ENCODE assay signal across 10 mouse cellular contexts in genomic region chr17:36825525-36825924, GRCm38 (mm10). TPM values are rescaled to one million over a fixed set of nuclear protein-coding genes. Genes with fewer than 3 reads are reported as not detected.
DNase-seq lines count a peak whose midpoint lies in the region; ATAC-seq lines count a peak whose summit lies in the region.
"Had no signal": no experiment of that assay in that cellular context is flagged by ENCODE, and none has a peak within 500 bp of the region (broad histone marks: within the 10 kb centered on the region; RNA-seq: fewer than 3 reads in every experiment).

No protein-coding gene starts in this region.

- no peaks in the 10 kb centered on the region for H3K36me3 ChIP-seq in forebrain, embryonic 14.5 days (ENCODE audit: control insufficient read depth, insufficient read depth, low read length)
- no peaks in the 10 kb centered on the region for H3K36me3 ChIP-seq in forebrain, embryonic 12.5 days (replicated peaks)
- H3K36me3 ChIP-seq in midbrain, embryonic 13.5 days = no peaks in the 10 kb centered on the region
- no peaks in the 10 kb centered on the region for H3K36me3 ChIP-seq in heart, embryonic 11.5 days (ENCODE audit: control insufficient read depth, insufficient read depth, low read length)

- H3K9me3 ChIP-seq in forebrain, embryonic 14.5 days (replicated peaks; ENCODE audit: control insufficient read depth, low read length) = no peaks in the 10 kb centered on the region
- no peaks in the 10 kb centered on the region for H3K9me3 ChIP-seq in forebrain, embryonic 12.5 days
- no peaks in the 10 kb centered on the region for H3K9me3 ChIP-seq in midbrain, embryonic 13.5 days
- H3K9me3 ChIP-seq in heart, embryonic 11.5 days (replicated peaks; ENCODE audit: control insufficient read depth, low read length) = no peaks in the 10 kb centered on the region
- H3K9me3 ChIP-seq: megakaryocyte, embryonic 14.5 days had no signal

- no peak overlapping the region for H3K4me3 ChIP-seq in forebrain, embryonic 14.5 days (ENCODE audit: low read depth, low read length)
- H3K4me3 ChIP-seq in forebrain, embryonic 12.5 days (replicated peaks) = no peak overlapping the region
- no peak overlapping the region for H3K4me3 ChIP-seq in midbrain, embryonic 13.5 days (replicated peaks)
- no peak overlapping the region for H3K4me3 ChIP-seq in heart, embryonic 11.5 days (ENCODE audit: low read depth, low read length)
- H3K4me3 ChIP-seq: megakaryocyte, embryonic 14.5 days had no signal

- H3K27ac ChIP-seq in forebrain, embryonic 14.5 days (ENCODE audit: low read depth, low read length) = no peak overlapping the region
- no peak overlapping the region for H3K27ac ChIP-seq in forebrain, embryonic 12.5 days
- no peak overlapping the region for H3K27ac ChIP-seq in midbrain, embryonic 13.5 days
- H3K27ac ChIP-seq in heart, embryonic 11.5 days (ENCODE audit: low read depth, low read length) = no peak overlapping the region

- 0 out of 2 replicates have a peak, but pooled peaks have one; percentile 56 for ATAC-seq in forebrain, embryonic 14.5 days
- no peak for ATAC-seq in forebrain, embryonic 12.5 days (ENCODE audit: low FRiP score)
- ATAC-seq in midbrain, embryonic 13.5 days = peak; percentile 65; the same call in 1 of the 2 replicates
- ATAC-seq in heart, embryonic 11.5 days (replicated peaks; ENCODE audit: insufficient number of reproducible peaks, low FRiP score, low TSS enrichment) = no peak

- no peak overlapping the region for H3K4me2 ChIP-seq in forebrain, embryonic 14.5 days (ENCODE audit: low read length)
- H3K4me2 ChIP-seq in forebrain, embryonic 12.5 days = no peak overlapping the region
- no peak overlapping the region for H3K4me2 ChIP-seq in midbrain, embryonic 13.5 days (replicated peaks)
- H3K4me2 ChIP-seq in heart, embryonic 11.5 days = no peak overlapping the region

- H3K27me3 ChIP-seq in forebrain, embryonic 14.5 days (replicated peaks; ENCODE audit: control insufficient read depth, insufficient read depth, low read length) = no peaks in the 10 kb centered on the region
- peaks cover 6% of the 10 kb centered on the region; the same call in 1 of the 2 replicates for H3K27me3 ChIP-seq in forebrain, embryonic 12.5 days
- H3K27me3 ChIP-seq in midbrain, embryonic 13.5 days = no peaks in the 10 kb centered on the region
- no peaks in the 10 kb centered on the region for H3K27me3 ChIP-seq in heart, embryonic 11.5 days (ENCODE audit: control insufficient read depth, insufficient read depth, low read length)

- peak; percentile 41 for DNase-seq in forebrain, embryonic 14.5 days (ENCODE audit: low spot score)
- peak; percentile 61 for DNase-seq in B cell, adult 2 months
- DNase-seq in cerebellum, adult 9-11 months = peak; percentile 53
- DNase-seq in testis, postnatal 10 days (ENCODE audit: low spot score) = no peak
- no peak for DNase-seq in urinary bladder, postnatal 4 days (ENCODE audit: low spot score in 2 of 2)

- no peak overlapping the region for H3K9ac ChIP-seq in forebrain, embryonic 14.5 days (ENCODE audit: low read length)
- no peak overlapping the region for H3K9ac ChIP-seq in forebrain, embryonic 12.5 days
- no peak overlapping the region for H3K9ac ChIP-seq in midbrain, embryonic 13.5 days (replicated peaks)
- H3K9ac ChIP-seq in heart, embryonic 11.5 days (ENCODE audit: low read depth, low read length) = no peak overlapping the region

- no peaks in the 10 kb centered on the region for H3K4me1 ChIP-seq in forebrain, embryonic 14.5 days (ENCODE audit: control insufficient read depth, insufficient read depth, low read length)
- no peaks in the 10 kb centered on the region for H3K4me1 ChIP-seq in forebrain, embryonic 12.5 days
- no peaks in the 10 kb centered on the region for H3K4me1 ChIP-seq in midbrain, embryonic 13.5 days (replicated peaks)
- H3K4me1 ChIP-seq in heart, embryonic 11.5 days (ENCODE audit: control insufficient read depth, insufficient read depth, low read length) = no peaks in the 10 kb centered on the region

- WGBS in forebrain, embryonic 14.5 days = 24% methylated on average over 4 of the region's 4 CpGs
- 21% methylated on average over 4 of the region's 4 CpGs for WGBS in forebrain, embryonic 12.5 days
- 25% methylated on average over 4 of the region's 4 CpGs for WGBS in midbrain, embryonic 13.5 days
- 19% methylated on average over 4 of the region's 4 CpGs for WGBS in heart, embryonic 11.5 days (ENCODE audit: insufficient replicate concordance)

RNA-seq across cellular contexts. Expression of gene Trim26, which starts 11.4 kb away (rescaled TPM):
- polyA plus RNA-seq in forebrain, embryonic 14.5 days (2014; fragmentation: Nextera tagmentation; extraction: Ambion mirVana) = 21.7 and 23.3 TPM in 2 replicates
- polyA plus RNA-seq in forebrain, embryonic 12.5 days (2016; fragmentation: Nextera tagmentation; extraction: Ambion mirVana) = 38.7 and 44.0 TPM in 2 replicates
- 46.4 and 46.6 TPM in 2 replicates for polyA plus RNA-seq in midbrain, embryonic 13.5 days (2015; fragmentation: Nextera tagmentation; extraction: Ambion mirVana)
- 21.4 and 21.9 TPM in 2 replicates for polyA plus RNA-seq in heart, embryonic 11.5 days (2014; fragmentation: Nextera tagmentation; extraction: Ambion mirVana)

RNA-seq across cellular contexts. Expression of gene H2-M10.6, which starts 13.6 kb away (rescaled TPM):
- not detected in 2 replicates for polyA plus RNA-seq in forebrain, embryonic 14.5 days (2014; fragmentation: Nextera tagmentation; extraction: Ambion mirVana)
- not detected in 2 replicates for polyA plus RNA-seq in forebrain, embryonic 12.5 days (2016; fragmentation: Nextera tagmentation; extraction: Ambion mirVana)
- polyA plus RNA-seq in midbrain, embryonic 13.5 days (2015; fragmentation: Nextera tagmentation; extraction: Ambion mirVana) = not detected in 2 replicates
- polyA plus RNA-seq in heart, embryonic 11.5 days (2014; fragmentation: Nextera tagmentation; extraction: Ambion mirVana) = not detected in 2 replicates
- polyA plus RNA-seq: heart, embryonic 14.5 days had no signal

RNA-seq across cellular contexts. Expression of gene Trim15, which starts 41.5 kb away (rescaled TPM):
- polyA plus RNA-seq in forebrain, embryonic 14.5 days (2014; fragmentation: Nextera tagmentation; extraction: Ambion mirVana) = 0.48 and 0.49 TPM in 2 replicates
- polyA plus RNA-seq in forebrain, embryonic 12.5 days (2016; fragmentation: Nextera tagmentation; extraction: Ambion mirVana) = 0.14 and 0.24 TPM in 2 replicates
- polyA plus RNA-seq in midbrain, embryonic 13.5 days (2015; fragmentation: Nextera tagmentation; extraction: Ambion mirVana) = 0.22 and 0.58 TPM in 2 replicates
- polyA plus RNA-seq in heart, embryonic 11.5 days (2014; fragmentation: Nextera tagmentation; extraction: Ambion mirVana) = 0.31 and 0.39 TPM in 2 replicates
- polyA plus RNA-seq: heart, embryonic 14.5 days had no signal

RNA-seq across cellular contexts. Expression of gene Trim10, which starts 43.8 kb away (rescaled TPM):
- 1.1 and 2.1 TPM in 2 replicates for polyA plus RNA-seq in forebrain, embryonic 14.5 days (2014; fragmentation: Nextera tagmentation; extraction: Ambion mirVana)
- polyA plus RNA-seq in forebrain, embryonic 12.5 days (2016; fragmentation: Nextera tagmentation; extraction: Ambion mirVana) = 4.7 and 7.1 TPM in 2 replicates
- 1.2 and 2.0 TPM in 2 replicates for polyA plus RNA-seq in midbrain, embryonic 13.5 days (2015; fragmentation: Nextera tagmentation; extraction: Ambion mirVana)
- polyA plus RNA-seq in heart, embryonic 11.5 days (2014; fragmentation: Nextera tagmentation; extraction: Ambion mirVana) = 28.7 and 32.3 TPM in 2 replicates

RNA-seq across cellular contexts. Expression of gene H2-M10.5, which starts 52.8 kb away (rescaled TPM):
- not detected in 2 replicates for polyA plus RNA-seq in forebrain, embryonic 14.5 days (2014; fragmentation: Nextera tagmentation; extraction: Ambion mirVana)
- polyA plus RNA-seq in forebrain, embryonic 12.5 days (2016; fragmentation: Nextera tagmentation; extraction: Ambion mirVana) = not detected in 2 replicates
- polyA plus RNA-seq in midbrain, embryonic 13.5 days (2015; fragmentation: Nextera tagmentation; extraction: Ambion mirVana) = not detected in 2 replicates
- not detected in 2 replicates for polyA plus RNA-seq in heart, embryonic 11.5 days (2014; fragmentation: Nextera tagmentation; extraction: Ambion mirVana)
- polyA plus RNA-seq: heart, embryonic 14.5 days had no signal

Comparison
In these comparisons a context has a peak if more than half of its experiments do, and no peak if none do; other contexts are left out.
1. ATAC-seq: peak in forebrain, embryonic 14.5 days (single experiment) and midbrain, embryonic 13.5 days (single experiment); none in forebrain, embryonic 12.5 days (single experiment) and heart, embryonic 11.5 days (single experiment).
2. DNase-seq: peak in forebrain, embryonic 14.5 days (single experiment), B cell, adult 2 months (2 of 2) and cerebellum, adult 9-11 months (single experiment); none in testis, postnatal 10 days (single experiment) and urinary bladder, postnatal 4 days (0 of 2).